Mouse (Mus musculus) embryo, embryonic 11.5 days (tissue): ENCODE measurements at regions not wholly inside any gene's neighbourhood (a gene's known extent, or its start where the extent isn't known, plus 50 kb on each side); places are given as distances from the start of the nearest gene placed in this dataset.

Experiments used
- DNase-seq: peaks from one replicate; pipeline ENCODE4 v3.0.0-alpha.2; 2012; ENCODE audit warnings: low read depth, low spot score

- DNase-seq = no peak
Observed at GRCm38 (mm10) chr7:68945886-68946863, 197.1 kb upstream of the Arrdc4 start.

GRCm38 (mm10) chr7:68930627-68931334 is 181.7 kb upstream of the Arrdc4 start:
- DNase-seq = no peak

- no peak for DNase-seq
Observed at GRCm38 (mm10) chr7:68929669-68930068, 180.6 kb upstream of the Arrdc4 start.

- no peak for DNase-seq
Observed at GRCm38 (mm10) chr7:68925640-68926039, 176.6 kb upstream of the Arrdc4 start.

- no peak for DNase-seq
Observed at GRCm38 (mm10) chr7:68918632-68919435, 169.8 kb upstream of the Arrdc4 start.

- no peak for DNase-seq
Observed at GRCm38 (mm10) chr7:68917876-68918200, 168.8 kb upstream of the Arrdc4 start.

GRCm38 (mm10) chr7:68917137-68917875 is 168.3 kb upstream of the Arrdc4 start:
- no peak for DNase-seq

GRCm38 (mm10) chr7:68915976-68916375 is 166.9 kb upstream of the Arrdc4 start:
- no peak for DNase-seq

- DNase-seq = no peak
Observed at GRCm38 (mm10) chr7:68914344-68914743, 165.3 kb upstream of the Arrdc4 start.

GRCm38 (mm10) chr7:68911989-68912655 is 163.1 kb upstream of the Arrdc4 start:
- no peak for DNase-seq

GRCm38 (mm10) chr7:68911562-68911961 is 162.5 kb upstream of the Arrdc4 start:
- no peak for DNase-seq

GRCm38 (mm10) chr7:68909694-68910093 is 160.7 kb upstream of the Arrdc4 start:
- no peak for DNase-seq

GRCm38 (mm10) chr7:68908401-68908834 is 159.4 kb upstream of the Arrdc4 start:
- DNase-seq = no peak

- DNase-seq = no peak
Observed at GRCm38 (mm10) chr7:68907867-68908266, 158.8 kb upstream of the Arrdc4 start.

GRCm38 (mm10) chr7:68906771-68907395 is 157.8 kb upstream of the Arrdc4 start:
- no peak for DNase-seq

- no peak for DNase-seq
Observed at GRCm38 (mm10) chr7:68905793-68906192, 156.8 kb upstream of the Arrdc4 start.

- DNase-seq = no peak
Observed at GRCm38 (mm10) chr7:68886173-68886572, 137.1 kb upstream of the Arrdc4 start.

- no peak for DNase-seq
Observed at GRCm38 (mm10) chr7:68873008-68873407, 124.0 kb upstream of the Arrdc4 start.

GRCm38 (mm10) chr7:68864322-68865031 is 115.4 kb upstream of the Arrdc4 start:
- no peak for DNase-seq
